Mouse (Mus musculus): ENCODE results near the gene Prdx1.

DNA sequence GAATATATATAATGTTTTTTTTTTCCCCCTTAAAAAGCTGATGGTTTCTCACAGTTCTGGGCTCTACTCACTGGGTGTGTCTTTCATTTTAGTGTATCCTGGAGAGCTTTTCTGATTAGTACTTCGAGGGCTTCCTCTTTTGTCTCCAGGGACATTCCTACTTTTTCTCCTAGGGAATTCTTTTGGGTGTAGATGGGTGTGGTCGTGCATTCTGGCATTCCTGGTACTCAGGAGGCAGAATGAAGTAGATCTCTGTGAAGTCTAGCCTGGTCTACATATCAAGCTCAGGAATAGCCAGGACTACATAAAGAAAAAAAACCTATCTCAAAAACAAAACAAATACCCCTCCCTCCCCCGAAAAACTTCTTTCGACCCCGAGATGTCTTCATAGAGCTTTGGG is 40.1 kb downstream of the Prdx1 start:
- TF ChIP-seq POLR2A (IDR thresholded peaks at IDR 0.05; ENCODE audit: low read depth, low read length), result no peak
- TF ChIP-seq CTCF (IDR thresholded peaks at IDR 0.05; ENCODE audit: borderline replicate concordance, insufficient read depth, low read length), result no peak
